Mouse (Mus musculus) kidney, postnatal 0 days (tissue): ENCODE measurements around the gene Iqch. TPM values are rescaled to one million over a fixed set of nuclear protein-coding genes. Genes with fewer than 3 reads are reported as not detected.

ENCODE experiments used
- ATAC-seq: fragments of 200-750 bp; cut with Nextera tagmentation; replicated peaks from 2 replicates; pipeline ENCODE4 v1.8.0; 2017; ENCODE audit warnings: low read depth, moderate number of reproducible peaks, moderate TSS enrichment, moderate library complexity; ENCODE audit not compliant: low FRiP score
- DNase-seq: peaks from one replicate; pipeline ENCODE4 v3.0.0-alpha.2; 2016; ENCODE audit warnings: low spot score
- H3K27ac ChIP-seq: fragments of 300-500 bp; sonication (generic); 2 replicates; pipeline ENCODE4 v1.5.1; 2014; ENCODE audit warnings: mild to moderate bottlenecking
- H3K27me3 ChIP-seq: fragments of 300-500 bp; sonication (generic); 2 replicates; pipeline ENCODE4 v1.6.1; 2014; ENCODE audit warnings: low read length, mixed read lengths; ENCODE audit not compliant: insufficient read depth
- H3K36me3 ChIP-seq: fragments of 300-500 bp; sonication (generic); 2 replicates; pipeline ENCODE4 v1.6.1; 2014; ENCODE audit warnings: low read length, mixed read lengths; ENCODE audit not compliant: insufficient read depth
- H3K4me1 ChIP-seq: fragments of 300-500 bp; sonication (generic); replicated peaks from 2 replicates; pipeline ENCODE4 v1.6.1; 2014; ENCODE audit warnings: antibody characterized with exemption, low read length, mixed read lengths; ENCODE audit not compliant: insufficient read depth
- H3K4me2 ChIP-seq: fragments of 300-500 bp; sonication (generic); 2 replicates; pipeline ENCODE4 v1.6.1; 2014; ENCODE audit warnings: mild to moderate bottlenecking, low read length, moderate library complexity, mixed read lengths
- H3K4me3 ChIP-seq: fragments of 300-500 bp; sonication (generic); replicated peaks from 2 replicates; pipeline ENCODE4 v1.5.1; 2014; ENCODE audit warnings: low read depth, low read length
- H3K9ac ChIP-seq: fragments of 300-500 bp; sonication (generic); 2 replicates; pipeline ENCODE4 v1.6.1; 2014; ENCODE audit warnings: low read depth, low read length
- H3K9me3 ChIP-seq: fragments of 300-500 bp; sonication (generic); replicated peaks from 2 replicates; pipeline ENCODE4 v1.6.1; 2016; ENCODE audit warnings: low read length, inconsistent platforms, mixed read lengths
- CTCF ChIP-seq: IDR thresholded peaks from 2 replicates; pipeline ENCODE4 v1.5.1; 2016; ENCODE audit warnings: antibody characterized with exemption, low read depth, mild to moderate bottlenecking, moderate library complexity
- WGBS: fragments of 180-500 bp; shearing (Covaris S2); extraction: QIAGEN DNeasy Blood & Tissue Kit; methylation state at CpG from one replicate; pipeline ENCODE4 v1.1.7; 2014; 5-methylcytosine and 5-hydroxymethylcytosine counted together
- polyA plus RNA-seq: library from polyadenylated mRNA; unstranded; fragments of >200 nt; fragmentation: Nextera tagmentation; extraction: Ambion mirVana; gene quantifications from 2 replicates; pipeline ENCODE4 v1.2.1, GENCODE M21; 2015

Iqch gene
- polyA plus RNA-seq: 0.08 and 0.11 TPM in 2 replicates

GRCm38 (mm10) chr9:63602043-63602939, at the start of gene Iqch, which contains the start of gene Aagab:
Gene Iqch (minus strand): TSS chr9:63602493.
Gene Aagab (plus strand): TSS chr9:63602660.
- peak within 1 kb of the TSS; percentile 65; the same call in 1 of the 2 replicates for H3K27ac ChIP-seq

GRCm38 (mm10) chr9:63651594-63651993, 49.3 kb upstream of the Iqch start:
- peak overlapping the region; percentile 25; the same call in 1 of the 2 replicates for H3K27ac ChIP-seq
- H3K4me3 ChIP-seq: no peak overlapping the region
- H3K27me3 ChIP-seq: no peaks in the 10 kb centered on the region
- TF ChIP-seq CTCF: no peak
- H3K9ac ChIP-seq: no peak overlapping the region
- H3K9me3 ChIP-seq: no peaks in the 10 kb centered on the region
- peaks cover 6% of the 10 kb centered on the region for H3K4me1 ChIP-seq
- no peak overlapping the region for H3K4me2 ChIP-seq
- ATAC-seq (no peak), DNase-seq (no peak)
- peaks cover 54% of the 10 kb centered on the region for H3K36me3 ChIP-seq
- WGBS: 51% methylated on average over 11 of the region's 11 CpGs

More at GRCm38 (mm10) chr9:63602043-63602939, at the start of gene Iqch, which contains the start of gene Aagab:
- Histone ChIP-seq H3K36me3 (no peaks in the 10 kb centered on the region), H3K4me1 (0 out of 2 replicates have a peak, but pooled peaks cover 9% of the 10 kb centered on the region), H3K4me2 (peak within 1 kb of the TSS; percentile 58), H3K4me3 (peak within 1 kb of the TSS; percentile 94), H3K27me3 (no peaks in the 10 kb centered on the region), H3K9me3 (no peaks in the 10 kb centered on the region), H3K9ac (peak within 1 kb of the TSS; percentile 85)
- WGBS: 2% methylated on average over 68 of the region's 70 CpGs
- DNase-seq: peak; percentile 95
- no peak for TF ChIP-seq CTCF
- ATAC-seq: peak; percentile 98

GRCm38 (mm10) chr9:63650905-63651304, 48.6 kb upstream of the Iqch start:
- DNase-seq: no peak
- Histone ChIP-seq H3K4me1 (peaks cover 6% of the 10 kb centered on the region), H3K36me3 (peaks cover 54% of the 10 kb centered on the region)

DNA sequence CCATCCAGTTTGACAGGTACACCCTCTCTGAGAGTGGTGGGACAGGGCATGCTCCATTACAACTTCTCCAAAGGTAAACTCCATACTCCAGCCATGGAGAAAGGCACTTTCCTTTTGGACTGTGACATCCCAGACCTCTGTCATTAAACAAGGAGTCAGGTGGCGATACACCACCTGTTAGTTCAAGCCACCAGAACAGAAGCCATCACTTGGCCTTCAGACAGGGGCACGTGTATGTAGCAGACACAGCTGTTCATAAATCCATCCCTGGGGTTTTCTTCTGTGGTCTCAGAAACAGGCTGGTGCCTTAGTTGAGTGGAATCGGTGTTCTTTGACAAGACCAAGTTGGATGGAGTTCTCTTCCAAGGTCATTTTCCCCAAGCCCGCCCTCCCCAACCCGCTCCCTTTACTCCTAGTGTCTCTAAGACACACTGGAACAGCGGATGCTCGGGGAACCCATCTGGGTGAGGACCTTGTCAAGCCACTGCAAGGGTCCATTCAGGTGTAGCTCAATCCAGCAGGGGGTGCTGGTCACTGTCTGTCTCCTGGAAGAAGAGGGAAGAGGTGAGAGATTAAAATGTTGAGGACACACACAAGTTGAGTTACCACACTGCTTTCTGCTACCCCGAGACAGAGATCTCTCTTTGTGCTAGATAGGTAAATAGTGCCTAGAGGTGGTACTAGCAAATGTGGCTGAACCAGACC, 47.7 kb upstream of the Iqch start:
- H3K4me1 ChIP-seq: peaks cover 6% of the 10 kb centered on the region

More at GRCm38 (mm10) chr9:63650905-63651304, 48.6 kb upstream of the Iqch start:
- Histone ChIP-seq H3K4me3 (no peak overlapping the region), H3K27me3 (no peaks in the 10 kb centered on the region), H3K9me3 (no peaks in the 10 kb centered on the region), H3K27ac (no peak overlapping the region), H3K4me2 (no peak overlapping the region), H3K9ac (no peak overlapping the region)
- 88% methylated on average over 14 of the region's 14 CpGs for WGBS
- no peak for TF ChIP-seq CTCF
- no peak for ATAC-seq

DNA sequence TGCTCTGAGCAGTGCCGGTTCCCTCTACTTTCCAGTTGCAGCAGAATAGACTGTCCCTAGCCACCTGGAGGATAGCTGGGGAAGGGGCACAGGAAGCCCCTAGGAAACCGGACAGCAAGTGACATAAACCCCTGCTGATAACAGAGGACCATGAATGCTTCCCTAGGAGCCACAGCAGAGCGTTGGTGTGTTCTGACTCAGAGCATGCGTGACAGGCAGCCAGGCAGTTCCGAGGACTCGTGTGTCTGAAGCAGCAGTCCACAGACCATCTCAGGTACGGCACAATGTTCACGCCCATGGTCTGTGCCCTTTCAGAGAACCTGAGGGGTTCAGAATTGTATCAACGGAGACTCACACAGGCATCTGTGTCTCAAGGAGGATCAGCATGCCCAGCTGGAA, 46.2 kb upstream of the Iqch start:
- H3K9ac ChIP-seq: no peak overlapping the region
- peaks cover 5% of the 10 kb centered on the region for H3K4me1 ChIP-seq
- no peak for TF ChIP-seq CTCF
- no peaks in the 10 kb centered on the region for H3K9me3 ChIP-seq
- H3K27me3 ChIP-seq: no peaks in the 10 kb centered on the region
- no peak overlapping the region for H3K4me3 ChIP-seq
- H3K27ac ChIP-seq: no peak overlapping the region
- peaks cover 46% of the 10 kb centered on the region for H3K36me3 ChIP-seq
- no peak for DNase-seq
- WGBS: 85% methylated on average over 9 of the region's 9 CpGs
- H3K4me2 ChIP-seq: no peak overlapping the region
- no peak for ATAC-seq

More for the DNA sequence above, 47.7 kb upstream of the Iqch start:
- WGBS: 79% methylated on average over 8 of the region's 8 CpGs
- no peak for DNase-seq
- Histone ChIP-seq H3K27ac (no peak overlapping the region), H3K36me3 (peaks cover 50% of the 10 kb centered on the region), H3K9me3 (no peaks in the 10 kb centered on the region), H3K27me3 (no peaks in the 10 kb centered on the region), H3K4me2 (no peak overlapping the region), H3K4me3 (no peak overlapping the region), H3K9ac (no peak overlapping the region)
- ATAC-seq: no peak
- peak; percentile 67 for TF ChIP-seq CTCF
